Mouse (Mus musculus) heart, postnatal 25 days (tissue): ENCODE results near the gene Ttc16. TPM values are rescaled to one million over a fixed set of nuclear protein-coding genes. Genes with fewer than 3 reads are reported as not detected.

Experiments
- DNase-seq: peaks from one replicate; pipeline ENCODE4 v3.0.0; 2022; ENCODE audit warnings: low spot score
- intact Hi-C: fragments of 180-260 bp; cut with DNase I; formaldehyde crosslinking; loops from one replicate; pipeline ENCODE4 v1.15.1; 2025
- total RNA-seq, 2 experiments: library from RNA; stranded (reverse); gene quantifications; 2 replicates each; pipeline ENCODE4 v1.2.3; 2021

Ttc16 gene
- total RNA-seq, 2 experiments from 2014 or later, result 0.10 to 0.17 TPM

DNA sequence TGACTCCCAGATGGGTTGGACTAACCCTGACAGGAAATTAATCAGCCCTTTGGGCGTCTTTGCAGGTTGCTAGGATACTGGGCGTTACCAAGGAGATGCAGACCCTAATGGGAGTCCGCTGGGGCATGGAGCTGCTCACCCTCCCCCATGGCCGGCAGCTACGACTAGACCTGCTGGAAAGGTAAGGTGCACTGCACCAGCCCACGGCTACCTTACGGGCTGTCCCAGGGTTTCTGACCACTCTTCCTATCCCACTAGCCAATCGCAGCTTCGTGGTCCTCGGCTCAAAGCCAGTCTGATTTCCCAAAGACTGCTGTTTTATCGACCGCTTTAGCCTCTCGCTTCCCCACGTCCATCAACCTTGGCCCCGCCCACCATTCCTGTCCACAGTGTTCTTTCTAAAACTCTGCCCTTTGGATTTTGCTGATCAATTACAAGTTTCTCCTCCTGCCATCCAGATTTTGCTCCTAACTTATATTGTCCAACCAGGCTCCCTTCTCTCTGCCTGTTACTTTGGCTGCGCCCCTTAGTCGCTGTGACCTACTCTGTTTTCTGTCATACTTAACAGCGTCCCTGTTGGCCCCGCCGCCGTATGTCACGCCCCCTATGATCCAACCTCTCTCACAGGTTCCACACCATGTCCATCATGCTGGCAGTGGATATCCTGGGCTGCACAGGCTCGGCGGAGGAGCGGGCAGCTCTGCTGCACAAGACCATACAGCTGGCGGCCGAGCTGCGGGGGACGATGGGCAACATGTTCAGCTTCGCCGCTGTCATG lies 24.4 kb downstream of the Ttc16 start:
- no peak for DNase-seq
- intact Hi-C loops, result no loop called here

DNA sequence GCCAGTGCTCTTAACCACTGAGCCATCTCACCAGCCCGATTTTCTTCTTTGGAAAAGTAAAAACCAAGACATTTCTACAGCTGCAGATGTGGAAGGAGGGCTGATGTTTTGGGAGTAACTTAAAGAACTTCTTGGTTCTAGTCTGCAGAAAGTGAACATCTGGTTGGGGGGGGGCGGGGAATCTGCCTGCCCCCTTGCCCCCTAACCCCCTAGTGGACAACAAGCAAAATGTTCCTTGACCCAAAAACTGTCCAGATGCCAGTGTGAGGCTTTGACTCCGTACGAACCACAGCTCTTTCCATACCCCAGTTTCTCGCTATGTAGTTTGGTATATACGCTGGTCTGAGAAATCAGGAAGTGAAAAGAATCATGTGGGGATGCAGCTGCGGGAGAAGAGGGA lies 25.2 kb downstream of the Ttc16 start:
- no peak for DNase-seq
- intact Hi-C loops, result no loop called here

GRCm38 (mm10) chr2:32749082-32749481 lies 26.4 kb downstream of the Ttc16 start:
- no peak for DNase-seq
- intact Hi-C loops, result no loop called here

- no peak for DNase-seq
- intact Hi-C loops, result no loop called here
These were observed 31.0 kb downstream of the Ttc16 start for GRCm38 (mm10) chr2:32744272-32744982.

DNA sequence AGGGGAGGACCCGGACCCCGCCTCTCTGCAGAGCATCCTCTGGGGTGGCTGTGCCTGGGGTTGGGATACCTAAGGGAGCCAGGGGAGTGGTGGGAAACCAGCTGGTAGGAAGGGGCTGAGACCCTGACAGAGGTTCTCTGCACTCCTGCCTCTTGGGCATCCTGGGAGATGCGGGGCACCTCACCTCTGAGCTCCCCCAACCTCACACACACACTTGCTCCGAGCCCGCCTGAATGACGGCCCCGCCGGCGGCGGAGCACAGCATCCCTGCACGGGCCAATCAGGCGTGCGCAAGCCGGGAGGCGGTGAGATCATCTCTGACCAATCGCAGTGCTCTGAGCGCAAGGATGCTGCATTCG lies 33.3 kb downstream of the Ttc16 start:
- intact Hi-C loops, result no loop called here
- no peak for DNase-seq

DNA sequence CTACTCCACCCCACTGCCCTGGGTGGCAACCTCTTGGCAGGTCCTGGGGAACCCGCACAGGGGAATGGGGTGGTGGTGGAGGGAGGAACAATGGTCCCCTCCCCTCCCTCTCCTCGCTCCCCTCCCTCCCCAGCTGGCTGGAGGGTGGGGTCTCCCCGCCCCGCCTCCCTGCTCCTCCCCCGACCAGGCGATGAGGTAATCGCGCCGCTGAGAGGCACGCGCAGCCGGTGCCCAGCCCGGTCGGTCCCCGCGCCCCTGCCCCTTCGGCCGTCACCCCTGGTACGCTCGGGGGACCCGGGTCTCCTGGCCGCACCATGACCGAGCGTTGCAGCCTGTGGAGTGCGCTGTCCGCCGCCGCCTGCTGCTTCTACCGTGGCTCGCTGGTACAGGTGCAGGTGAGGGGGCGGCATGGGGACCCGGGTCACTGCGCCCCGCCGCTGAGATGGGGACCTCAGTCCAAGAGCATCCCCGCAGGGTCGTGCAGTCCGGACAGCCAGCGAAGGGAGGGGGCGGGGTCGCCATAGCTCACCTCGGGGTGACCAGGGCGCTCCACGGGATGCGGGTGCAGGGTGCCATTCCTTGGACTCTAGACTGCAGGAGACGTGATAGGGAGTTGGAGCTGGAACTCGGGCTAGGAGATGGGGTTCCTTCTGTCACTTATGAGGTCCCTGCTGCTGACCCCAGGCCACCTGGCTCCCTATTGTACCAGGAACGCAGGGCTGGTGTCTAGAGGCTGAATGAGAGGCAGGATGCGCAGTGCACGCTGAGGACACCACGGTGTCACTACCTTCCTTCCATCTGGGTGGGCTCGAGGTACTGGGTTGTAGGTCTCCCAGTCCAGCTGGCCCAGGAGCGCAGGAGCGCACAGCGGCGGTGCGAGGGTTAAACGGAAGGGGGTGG lies 33.9 kb downstream of the Ttc16 start:
- DNase-seq, result peak; percentile 48
- intact Hi-C loops, result no loop called here

DNA sequence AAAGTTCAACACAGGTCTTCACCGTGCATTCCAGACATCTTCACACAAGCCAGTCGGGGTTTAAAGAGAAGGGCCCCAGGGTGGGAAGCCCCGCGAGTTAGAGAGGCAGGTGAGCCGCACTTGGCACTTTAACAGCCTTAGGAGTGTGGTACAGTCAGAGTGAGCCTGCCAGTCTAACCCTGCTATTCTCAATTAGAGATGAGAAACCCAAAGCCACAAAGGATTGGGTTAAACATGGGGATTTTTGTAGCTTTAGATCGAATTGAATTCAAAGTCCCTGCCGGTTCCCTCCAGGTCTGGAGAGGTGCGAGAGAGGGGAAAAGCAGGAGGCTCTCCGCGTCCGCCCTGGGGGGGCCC lies 34.5 kb downstream of the Ttc16 start, which contains the start of gene 6330409D20Rik:
TSS of gene 6330409D20Rik (minus strand) at position 101 of the 357 bp plus-strand sequence.
- intact Hi-C loops, result no loop called here
- DNase-seq, result no peak

DNA sequence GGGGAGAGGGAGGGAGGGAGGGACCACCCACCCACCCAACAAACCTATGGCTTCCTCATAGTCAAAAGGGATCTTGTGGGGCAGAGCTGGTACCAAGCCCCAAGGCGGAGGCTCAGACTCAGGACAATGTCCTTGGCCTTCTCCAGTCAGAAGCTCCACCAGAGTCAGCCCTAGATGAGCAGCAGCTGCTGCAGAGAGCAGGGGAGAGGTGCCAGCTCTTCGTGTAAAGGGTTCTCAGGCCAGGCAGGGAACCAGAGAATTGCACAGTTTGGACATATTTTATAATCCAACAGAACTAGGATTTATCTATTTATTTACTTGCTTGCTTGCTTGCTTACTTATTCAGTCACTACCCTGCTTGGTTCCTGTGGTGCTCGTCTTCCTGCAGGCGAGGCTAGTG lies 36.1 kb downstream of the Ttc16 start:
- DNase-seq, result no peak
- intact Hi-C loops, result no loop called here

DNA sequence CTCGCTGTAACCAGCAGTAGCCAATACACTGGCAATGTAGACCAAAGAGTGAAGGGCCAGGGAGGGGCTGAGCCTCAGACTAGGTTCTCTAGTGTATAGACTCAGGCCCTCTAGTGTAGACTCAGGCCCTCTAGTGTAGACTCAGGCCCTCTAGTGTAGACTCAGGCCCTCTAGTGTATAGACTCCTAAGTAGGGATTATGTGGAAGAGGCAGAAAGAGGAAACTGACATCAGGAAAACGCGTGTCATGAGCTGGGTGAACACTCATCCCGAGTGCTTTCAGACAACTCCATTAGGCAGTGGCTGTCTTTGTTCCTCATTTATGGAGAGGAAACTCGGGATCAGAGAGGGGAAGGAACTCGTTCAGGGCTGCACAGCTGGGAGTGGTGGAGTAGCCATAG lies 38.4 kb downstream of the Ttc16 start:
- DNase-seq, result no peak
- intact Hi-C loops, result loop anchor here (2.0 kb wide), 1 partner anchor 16 kb away; no protein-coding TSS in a partner anchor

DNA sequence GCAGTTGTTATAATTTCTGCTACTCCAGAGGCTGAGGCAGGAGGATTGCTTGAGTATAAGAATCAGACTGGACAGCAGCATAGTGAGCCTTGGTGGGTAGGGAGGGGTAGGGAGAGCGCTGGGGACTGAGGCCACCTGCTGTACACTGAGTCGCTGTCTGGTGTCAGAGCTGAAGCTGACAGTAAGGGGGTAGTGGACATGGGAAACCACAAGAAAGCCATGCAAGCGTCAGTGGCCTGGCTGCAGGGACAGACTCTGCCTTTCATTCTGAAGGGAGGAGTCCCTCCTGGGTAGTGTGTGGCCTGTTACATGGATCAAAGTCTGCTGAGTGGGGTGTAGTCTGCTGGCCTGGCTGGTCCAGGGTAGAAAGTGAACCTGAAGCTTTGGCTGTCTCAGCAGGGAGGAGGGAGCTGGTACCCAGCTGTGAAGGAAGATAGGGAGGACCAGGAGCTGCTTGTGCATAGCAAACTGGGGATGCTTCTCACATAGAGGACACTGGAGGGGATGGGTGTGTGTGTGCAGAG lies 39.1 kb downstream of the Ttc16 start:
- intact Hi-C loops, result loop anchor here (2.0 kb wide), 1 partner anchor 16 kb away; no protein-coding TSS in a partner anchor
- DNase-seq, result no peak

DNA sequence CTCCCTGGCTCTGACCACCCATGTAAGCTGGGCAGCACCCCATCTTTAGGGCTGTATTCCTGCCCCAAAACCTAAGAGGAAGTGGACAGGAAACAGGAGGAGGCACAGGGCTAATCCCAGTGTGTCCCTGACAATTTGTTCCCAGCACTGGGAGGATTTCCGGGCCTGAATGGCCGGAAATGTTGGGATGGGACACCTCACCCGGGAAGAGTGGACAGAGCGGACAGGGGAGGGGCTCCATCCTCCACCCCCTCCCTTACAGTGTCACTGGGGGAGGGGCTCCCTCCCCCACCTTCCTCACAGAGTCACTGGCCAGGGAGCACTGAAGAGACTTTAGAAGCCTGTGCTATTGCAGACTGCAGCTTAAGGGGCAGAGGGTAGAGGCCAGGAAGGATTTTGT lies 40.5 kb downstream of the Ttc16 start:
- intact Hi-C loops, result no loop called here
- peak; percentile 78 for DNase-seq

DNA sequence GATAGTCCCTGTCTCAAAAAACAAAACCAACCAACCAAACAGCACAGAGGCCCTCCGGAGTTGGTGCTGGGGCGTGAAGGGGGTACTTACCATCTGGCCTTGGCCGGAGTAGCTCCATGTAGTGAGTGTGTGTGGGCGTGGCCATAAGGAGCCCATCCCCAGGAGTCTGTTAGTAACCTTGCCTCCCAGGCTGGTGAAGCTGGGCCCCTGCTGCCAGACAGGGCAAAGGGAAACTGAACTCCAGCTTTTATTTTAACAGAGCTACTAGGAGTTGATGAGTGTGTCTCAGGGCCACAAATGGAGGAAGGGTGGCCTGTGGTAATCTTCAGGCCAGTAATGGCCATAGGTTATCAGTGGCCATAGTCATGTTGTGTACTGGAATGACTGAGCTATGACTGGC lies 41.0 kb downstream of the Ttc16 start:
- DNase-seq, result no peak
- intact Hi-C loops, result no loop called here

DNA sequence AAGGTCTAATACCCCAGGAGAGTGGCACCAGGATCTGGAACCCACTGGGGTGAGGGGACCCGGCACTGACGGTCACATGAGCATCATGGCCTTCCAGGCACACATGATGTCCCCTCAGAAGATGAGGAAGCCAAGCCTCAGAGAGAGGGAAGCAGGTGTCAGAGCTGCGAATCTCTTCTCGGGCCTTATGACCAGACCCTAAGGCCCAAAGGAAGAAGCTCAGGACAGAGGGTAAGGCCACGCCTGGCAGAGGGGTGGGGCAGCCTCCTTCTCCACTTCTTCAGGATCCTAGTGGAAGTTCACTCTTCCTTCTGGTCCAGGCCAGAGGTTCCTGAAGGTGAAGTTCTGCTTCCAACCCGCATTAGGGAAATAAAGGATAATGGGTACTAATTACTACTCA lies 42.7 kb downstream of the Ttc16 start:
- intact Hi-C loops, result no loop called here

GRCm38 (mm10) chr2:32731911-32732310 lies 43.5 kb downstream of the Ttc16 start:
- no peak for DNase-seq
- intact Hi-C loops, result no loop called here

More for the DNA sequence above, 42.7 kb downstream of the Ttc16 start:
- DNase-seq, result no peak

- no peak for DNase-seq
- intact Hi-C loops, result no loop called here
These were observed 44.6 kb downstream of the Ttc16 start for GRCm38 (mm10) chr2:32730854-32731253.

DNA sequence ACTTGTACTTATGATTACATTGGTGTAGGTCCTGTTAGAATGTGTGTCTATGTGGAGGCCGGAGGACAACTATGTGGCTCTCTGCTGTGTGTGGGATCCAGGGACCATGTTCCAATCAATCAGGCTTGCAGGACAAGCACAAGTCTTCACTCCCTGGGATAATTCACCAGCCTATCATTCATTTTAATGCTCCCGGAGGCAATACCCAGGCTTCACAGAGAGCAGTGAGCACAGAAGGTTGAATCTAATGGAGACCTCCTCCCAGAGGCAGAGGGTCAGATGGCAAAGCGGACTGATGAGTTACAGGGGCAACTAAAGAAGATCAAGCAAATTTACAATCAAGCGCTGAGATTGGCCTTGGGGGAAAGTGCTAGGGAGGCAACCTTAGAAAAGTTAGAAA lies 45.9 kb downstream of the Ttc16 start:
- intact Hi-C loops, result no loop called here
- no peak for DNase-seq

DNA sequence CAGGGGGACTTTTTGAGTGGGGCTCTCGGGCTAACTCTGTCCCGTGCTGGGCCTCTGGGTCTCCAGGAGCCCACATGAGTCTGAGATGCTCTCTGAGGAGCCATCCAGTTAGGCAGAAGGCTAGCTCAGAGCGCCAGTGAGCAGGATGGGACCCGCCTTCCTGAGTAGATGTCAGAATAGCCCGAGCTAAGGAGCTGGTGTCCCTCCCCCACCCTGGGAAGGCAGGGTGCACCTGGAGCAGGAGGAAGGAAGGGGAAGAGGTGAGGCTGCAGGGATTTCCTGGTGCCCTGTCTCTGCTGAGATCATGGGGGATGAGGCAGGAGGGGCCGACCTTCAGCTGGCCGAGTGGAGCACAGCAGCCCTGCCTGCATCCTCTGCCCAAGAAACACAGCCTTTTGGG lies 47.0 kb downstream of the Ttc16 start:
- intact Hi-C loops, result no loop called here
- peak; percentile 77 for DNase-seq

- DNase-seq, result peak; percentile 97
- intact Hi-C loops, result no loop called here
These were observed 48.0 kb downstream of the Ttc16 start for GRCm38 (mm10) chr2:32727435-32727834.

GRCm38 (mm10) chr2:32724832-32725790 lies 50.3 kb downstream of the Ttc16 start:
- no peak for DNase-seq

More at GRCm38 (mm10) chr2:32724832-32725790, 50.3 kb downstream of the Ttc16 start:
- intact Hi-C loops, result no loop called here
